Mouse (Mus musculus) liver, embryonic 11.5 days (tissue): ENCODE measurements around the gene Nufip1. TPM values are rescaled to one million over a fixed set of nuclear protein-coding genes. Genes with fewer than 3 reads are reported as not detected.

ENCODE experiments used
- ATAC-seq: fragments of 200-750 bp; cut with Nextera tagmentation; replicated peaks from 2 replicates; pipeline ENCODE4 v1.8.0; 2017; ENCODE audit warnings: moderate number of reproducible peaks, mild to moderate bottlenecking, moderate TSS enrichment, moderate library complexity; ENCODE audit not compliant: low FRiP score
- DNase-seq: peaks from one replicate; pipeline ENCODE4 v3.0.0-alpha.2; 2017; ENCODE audit warnings: low spot score
- H3K27ac ChIP-seq: fragments of 300-500 bp; sonication (generic); 2 replicates; pipeline ENCODE4 v1.5.1; 2014; ENCODE audit warnings: mild to moderate bottlenecking, low read depth, low read length, control low read depth
- H3K27me3 ChIP-seq: fragments of 300-500 bp; sonication (generic); replicated peaks from 2 replicates; pipeline ENCODE4 v1.6.1; 2014; ENCODE audit warnings: low read length, mixed read lengths; ENCODE audit not compliant: control insufficient read depth, insufficient read depth
- H3K36me3 ChIP-seq: fragments of 300-500 bp; sonication (generic); 2 replicates; pipeline ENCODE4 v1.6.1; 2014; ENCODE audit warnings: mild to moderate bottlenecking, low read length, moderate library complexity, mixed read lengths; ENCODE audit not compliant: control insufficient read depth, insufficient read depth
- H3K4me1 ChIP-seq: fragments of 300-500 bp; sonication (generic); replicated peaks from 2 replicates; pipeline ENCODE4 v1.6.1; 2014; ENCODE audit warnings: low read length, mixed read lengths; ENCODE audit not compliant: control insufficient read depth, insufficient read depth
- H3K4me2 ChIP-seq: fragments of 300-500 bp; sonication (generic); 2 replicates; pipeline ENCODE4 v1.6.1; 2014; ENCODE audit warnings: mild to moderate bottlenecking, control low read depth, moderate library complexity
- H3K4me3 ChIP-seq: fragments of 300-500 bp; sonication (generic); 2 replicates; pipeline ENCODE4 v1.5.1; 2014; ENCODE audit warnings: low read depth, low read length, control low read depth
- H3K9ac ChIP-seq: fragments of 300-500 bp; sonication (generic); 2 replicates; pipeline ENCODE4 v1.6.1; 2014; ENCODE audit warnings: low read depth, low read length, control low read depth
- H3K9me3 ChIP-seq: fragments of 300-500 bp; sonication (generic); 2 replicates; pipeline ENCODE4 v1.6.1; 2016; ENCODE audit warnings: low read length, inconsistent platforms, mixed read lengths; ENCODE audit not compliant: control insufficient read depth
- WGBS: fragments of 180-500 bp; shearing (Covaris S2); extraction: QIAGEN DNeasy Blood & Tissue Kit; methylation state at CpG from one replicate; pipeline ENCODE4 v1.1.7; 2014; 5-methylcytosine and 5-hydroxymethylcytosine counted together
- polyA plus RNA-seq: library from polyadenylated mRNA; unstranded; fragments of >200 nt; fragmentation: Nextera tagmentation; extraction: Ambion mirVana; gene quantifications from 2 replicates; pipeline ENCODE4 v1.2.1, GENCODE M21; 2014

Gene Nufip1
- 17.3 and 18.5 TPM in 2 replicates for polyA plus RNA-seq

DNA sequence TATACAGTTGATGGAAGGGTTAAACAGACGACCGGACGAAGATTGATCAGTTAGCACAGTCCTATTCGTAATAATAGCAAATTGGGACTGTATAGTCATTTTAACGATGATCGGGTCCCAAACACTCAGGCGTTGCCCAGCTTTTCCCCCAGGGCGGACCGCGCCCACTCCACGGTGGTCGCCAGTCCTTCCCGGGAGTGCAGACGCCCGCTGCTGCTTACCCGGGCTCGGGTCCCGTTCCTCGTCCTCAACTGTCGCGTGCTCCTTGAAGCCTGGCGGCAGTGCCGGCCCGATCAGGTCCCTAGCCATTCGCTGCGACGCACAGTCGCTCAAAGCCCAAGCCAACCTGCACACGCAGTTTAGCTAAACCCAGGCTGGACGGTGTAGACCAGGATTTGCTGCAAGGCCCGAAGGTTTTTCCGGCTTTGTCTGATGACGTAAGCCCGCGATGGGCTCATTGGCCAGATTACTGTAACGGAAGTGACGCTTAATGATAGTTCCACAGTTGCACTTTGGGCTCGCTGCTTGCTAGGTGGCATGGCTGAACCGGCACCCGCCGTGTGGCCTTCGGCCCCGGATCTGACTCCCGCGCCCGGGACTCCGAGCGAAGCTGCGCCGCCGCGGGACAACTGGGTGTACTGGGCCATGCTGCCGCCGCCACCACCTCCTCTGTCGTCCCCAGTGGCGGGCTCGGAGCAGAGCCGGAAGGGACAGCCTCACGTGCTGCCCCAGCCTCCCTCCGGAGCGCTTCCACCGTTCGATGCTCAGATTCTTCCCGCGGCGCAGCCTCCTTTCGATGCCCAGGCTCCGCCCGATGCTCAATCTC is at the start of gene Nufip1, which contains the start of gene Gpalpp1:
Nufip1 (plus strand) TSS at position 496 of the 826 bp plus-strand sequence.
Gpalpp1 (minus strand) TSS at position 365 of the 826 bp plus-strand sequence.
- H3K4me3 ChIP-seq, result peak within 1 kb of the TSS; percentile 96
- peak within 1 kb of the TSS; percentile 82 for H3K9ac ChIP-seq
- under 1% methylated on average over 69 of the region's 69 CpGs for WGBS
- H3K4me1 ChIP-seq, result peaks cover 8% of the 10 kb centered on the region; the same call in 1 of the 2 replicates
- peak within 1 kb of the TSS; percentile 71 for H3K4me2 ChIP-seq
- peak; percentile 89 for DNase-seq
- ATAC-seq, result peak; percentile 97
- H3K36me3 ChIP-seq, result peaks cover under 1% of the 10 kb centered on the region; the same call in 1 of the 2 replicates
- H3K27me3 ChIP-seq, result no peaks in the 10 kb centered on the region
- H3K9me3 ChIP-seq, result no peaks in the 10 kb centered on the region
- peak within 1 kb of the TSS; percentile 80 for H3K27ac ChIP-seq

- Histone ChIP-seq H3K9ac (no peak overlapping the region), H3K4me1 (no peaks in the 10 kb centered on the region), H3K27me3 (no peaks in the 10 kb centered on the region), H3K27ac (no peak overlapping the region), H3K4me3 (no peak overlapping the region), H3K36me3 (no peaks in the 10 kb centered on the region), H3K9me3 (no peaks in the 10 kb centered on the region), H3K4me2 (no peak overlapping the region)
- WGBS, result 66% methylated on average over 1 of the region's 1 CpGs
- ATAC-seq (no peak), DNase-seq (no peak)
Measured at GRCm38 (mm10) chr14:76067237-76067636, 43.5 kb upstream of the Nufip1 start.

- H3K4me3 ChIP-seq, result no peak overlapping the region
- no peaks in the 10 kb centered on the region for H3K27me3 ChIP-seq
- H3K4me2 ChIP-seq, result no peak overlapping the region
- no peak overlapping the region for H3K27ac ChIP-seq
- H3K36me3 ChIP-seq, result no peaks in the 10 kb centered on the region
- H3K9ac ChIP-seq, result no peak overlapping the region
- no peak for ATAC-seq
- no peak for DNase-seq
- H3K4me1 ChIP-seq, result no peaks in the 10 kb centered on the region
- 70% methylated on average over 4 of the region's 4 CpGs for WGBS
- no peaks in the 10 kb centered on the region for H3K9me3 ChIP-seq
Measured at GRCm38 (mm10) chr14:76068296-76068695, 42.4 kb upstream of the Nufip1 start.

GRCm38 (mm10) chr14:76069296-76069695 is 41.4 kb upstream of the Nufip1 start:
- no peaks in the 10 kb centered on the region for H3K27me3 ChIP-seq
- H3K4me3 ChIP-seq, result no peak overlapping the region
- no peak overlapping the region for H3K27ac ChIP-seq
- 77% methylated on average over 4 of the region's 4 CpGs for WGBS
- no peak overlapping the region for H3K4me2 ChIP-seq
- ATAC-seq (no peak), DNase-seq (no peak)
- no peaks in the 10 kb centered on the region for H3K36me3 ChIP-seq
- no peaks in the 10 kb centered on the region for H3K9me3 ChIP-seq
- no peaks in the 10 kb centered on the region for H3K4me1 ChIP-seq
- no peak overlapping the region for H3K9ac ChIP-seq

GRCm38 (mm10) chr14:76072626-76073025 is 38.1 kb upstream of the Nufip1 start:
- WGBS, result 72% methylated on average over 2 of the region's 2 CpGs
- Histone ChIP-seq H3K36me3 (no peaks in the 10 kb centered on the region), H3K4me1 (no peaks in the 10 kb centered on the region), H3K27ac (no peak overlapping the region), H3K9me3 (no peaks in the 10 kb centered on the region), H3K9ac (no peak overlapping the region), H3K4me3 (no peak overlapping the region), H3K27me3 (no peaks in the 10 kb centered on the region), H3K4me2 (no peak overlapping the region)
- DNase-seq (no peak), ATAC-seq (no peak)

GRCm38 (mm10) chr14:76074206-76074605 is 36.5 kb upstream of the Nufip1 start:
- ATAC-seq (no peak), DNase-seq (no peak)
- H3K9me3 ChIP-seq, result no peaks in the 10 kb centered on the region
- H3K27me3 ChIP-seq, result no peaks in the 10 kb centered on the region
- no peaks in the 10 kb centered on the region for H3K4me1 ChIP-seq
- no peak overlapping the region for H3K4me3 ChIP-seq
- no peaks in the 10 kb centered on the region for H3K36me3 ChIP-seq
- H3K9ac ChIP-seq, result no peak overlapping the region
- H3K4me2 ChIP-seq, result no peak overlapping the region
- H3K27ac ChIP-seq, result no peak overlapping the region
- WGBS, result 79% methylated on average over 1 of the region's 1 CpGs

GRCm38 (mm10) chr14:76075721-76076120 is 35.0 kb upstream of the Nufip1 start:
- ATAC-seq (no peak), DNase-seq (no peak)
- H3K27me3 ChIP-seq, result no peaks in the 10 kb centered on the region
- H3K27ac ChIP-seq, result no peak overlapping the region
- no peaks in the 10 kb centered on the region for H3K9me3 ChIP-seq
- H3K4me3 ChIP-seq, result no peak overlapping the region
- H3K4me1 ChIP-seq, result no peaks in the 10 kb centered on the region
- H3K4me2 ChIP-seq, result no peak overlapping the region
- H3K36me3 ChIP-seq, result no peaks in the 10 kb centered on the region
- 58% methylated on average over 4 of the region's 4 CpGs for WGBS
- H3K9ac ChIP-seq, result no peak overlapping the region

- Histone ChIP-seq H3K9me3 (no peaks in the 10 kb centered on the region), H3K4me3 (no peak overlapping the region), H3K4me1 (no peaks in the 10 kb centered on the region), H3K9ac (no peak overlapping the region), H3K36me3 (no peaks in the 10 kb centered on the region), H3K27ac (no peak overlapping the region), H3K27me3 (no peaks in the 10 kb centered on the region), H3K4me2 (no peak overlapping the region)
- no peak for ATAC-seq
- no peak for DNase-seq
- WGBS, result 68% methylated on average over 4 of the region's 4 CpGs
Measured at GRCm38 (mm10) chr14:76076602-76077001, 34.1 kb upstream of the Nufip1 start.

DNA sequence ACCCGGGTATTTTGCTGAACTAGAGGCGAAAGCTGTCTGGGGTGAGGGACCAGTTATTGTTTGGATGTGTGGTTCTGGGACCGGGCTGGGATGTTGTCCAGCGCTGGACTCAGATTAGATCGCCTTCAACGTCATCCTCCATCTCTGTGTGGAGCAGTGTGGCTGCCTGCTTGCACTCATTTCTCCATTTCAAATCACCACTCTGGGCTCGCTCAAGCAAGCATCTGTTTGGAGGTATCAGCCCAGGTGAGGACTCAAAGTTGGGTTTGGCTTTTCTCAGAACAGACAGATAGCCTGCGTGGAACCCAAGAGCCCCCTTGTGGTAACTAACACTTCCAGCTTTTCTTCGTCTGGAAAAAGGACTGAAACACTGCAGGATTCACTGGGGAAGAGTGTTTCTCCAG is 33.6 kb upstream of the Nufip1 start:
- Histone ChIP-seq H3K36me3 (no peaks in the 10 kb centered on the region), H3K4me1 (no peaks in the 10 kb centered on the region), H3K9ac (no peak overlapping the region), H3K27ac (no peak overlapping the region), H3K4me2 (no peak overlapping the region), H3K9me3 (no peaks in the 10 kb centered on the region), H3K27me3 (no peaks in the 10 kb centered on the region), H3K4me3 (no peak overlapping the region)
- no peak for DNase-seq
- 47% methylated on average over 9 of the region's 9 CpGs for WGBS
- no peak for ATAC-seq
